Mouse (Mus musculus) embryonic fibroblast, embryonic 13.5 days (primary cell): ENCODE results near the gene Gm45716.

Experiments
- CTCF ChIP-seq: IDR thresholded peaks from 2 replicates; pipeline ENCODE4 v1.5.1; 2011; ENCODE audit warnings: mild to moderate bottlenecking, control low read depth, low read length, moderate library complexity, borderline replicate concordance; ENCODE audit not compliant: insufficient read depth
- POLR2A ChIP-seq: IDR thresholded peaks from 2 replicates; pipeline ENCODE4 v1.6.1; 2011; ENCODE audit warnings: low read depth, mild to moderate bottlenecking, control low read depth, low read length, moderate library complexity

DNA sequence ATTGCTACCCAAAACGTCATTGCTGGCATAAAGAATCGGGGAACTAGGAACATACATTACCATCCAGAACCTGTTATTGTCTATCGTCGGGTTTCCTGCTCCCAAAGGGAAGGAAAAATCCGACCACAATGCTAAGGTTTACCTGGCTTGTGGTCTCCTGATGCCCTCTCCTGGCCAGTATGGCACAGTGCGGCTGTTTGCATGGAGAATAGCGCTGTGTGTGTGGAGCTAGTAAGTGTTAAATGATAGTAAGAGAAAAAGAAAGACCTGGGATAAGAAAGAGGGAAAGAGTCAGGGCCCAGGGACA is 17.5 kb upstream of the Gm45716 start:
- TF ChIP-seq CTCF: peak; percentile 97
- no peak for TF ChIP-seq POLR2A
